Mouse (Mus musculus): ENCODE data around the gene Ptcra. TPM values are rescaled to one million over a fixed set of nuclear protein-coding genes. Genes with fewer than 3 reads are reported as not detected.
A peak's percentile ranks its signal among the peaks of the same experiment; 100 is the strongest.

Ptcra gene
- polyA plus RNA-seq, 1 experiment from 2014 or later, result 0.24 TPM

GRCm38 (mm10) chr17:46782341-46783221 is 19.1 kb upstream of the Ptcra start, which contains the start of gene Rpl7l1:
Gene Rpl7l1 (minus strand): TSS chr17:46782672.
- H3K9ac ChIP-seq, result peak within 1 kb of the TSS; percentile 85
- H3K27me3 ChIP-seq, result no peaks in the 10 kb centered on the region
- H3K4me3 ChIP-seq (replicated peaks), result peak within 1 kb of the TSS; percentile 73
- peak within 1 kb of the TSS; percentile 85 for H3K27ac ChIP-seq
- peaks cover 32% of the 10 kb centered on the region for H3K36me3 ChIP-seq (replicated peaks)
- WGBS, result 1% methylated on average over 44 of the region's 44 CpGs
- peak; percentile 96 for ATAC-seq (ENCODE audit: low FRiP score)
- no peaks in the 10 kb centered on the region for H3K9me3 ChIP-seq
- peak within 1 kb of the TSS; percentile 73 for H3K4me2 ChIP-seq
- peaks cover 8% of the 10 kb centered on the region for H3K4me1 ChIP-seq

- WGBS, result 7% methylated on average over 10 of the region's 11 CpGs
- Histone ChIP-seq H3K9ac (peak overlapping the region; percentile 85), H3K4me1 (peaks cover 8% of the 10 kb centered on the region), H3K27me3 (no peaks in the 10 kb centered on the region), H3K9me3 (no peaks in the 10 kb centered on the region), H3K4me2 (peak overlapping the region; percentile 73), H3K4me3 (replicated peaks) (peak overlapping the region; percentile 73), H3K36me3 (replicated peaks) (peaks cover 38% of the 10 kb centered on the region), H3K27ac (peak overlapping the region; percentile 85)
- no peak; the same call in 1 of the 2 replicates for ATAC-seq (ENCODE audit: low FRiP score)
These were observed 18.4 kb upstream of the Ptcra start for GRCm38 (mm10) chr17:46781876-46782275.

GRCm38 (mm10) chr17:46776087-46776486 is 12.6 kb upstream of the Ptcra start:
- H3K36me3 ChIP-seq (replicated peaks), result peaks cover 68% of the 10 kb centered on the region

GRCm38 (mm10) chr17:46775070-46775469 is 11.6 kb upstream of the Ptcra start:
- H3K36me3 ChIP-seq (replicated peaks), result peaks cover 61% of the 10 kb centered on the region
- no peak for ATAC-seq (ENCODE audit: low FRiP score)
- H3K4me2 ChIP-seq, result no peak overlapping the region
- no peak overlapping the region for H3K4me3 ChIP-seq (replicated peaks)
- no peaks in the 10 kb centered on the region for H3K9me3 ChIP-seq
- no peak overlapping the region for H3K9ac ChIP-seq
- peaks cover 19% of the 10 kb centered on the region for H3K4me1 ChIP-seq
- H3K27ac ChIP-seq, result no peak overlapping the region
- WGBS, result 94% methylated on average over 9 of the region's 9 CpGs
- no peaks in the 10 kb centered on the region for H3K27me3 ChIP-seq

More at GRCm38 (mm10) chr17:46776087-46776486, 12.6 kb upstream of the Ptcra start:
- H3K4me1 ChIP-seq, result peaks cover 20% of the 10 kb centered on the region
- no peaks in the 10 kb centered on the region for H3K27me3 ChIP-seq
- H3K9me3 ChIP-seq, result no peaks in the 10 kb centered on the region
- no peak for ATAC-seq (ENCODE audit: low FRiP score)
- H3K9ac ChIP-seq, result no peak overlapping the region
- no peak overlapping the region for H3K4me2 ChIP-seq
- 93% methylated on average over 3 of the region's 3 CpGs for WGBS
- H3K27ac ChIP-seq, result no peak overlapping the region
- H3K4me3 ChIP-seq (replicated peaks), result no peak overlapping the region

- 47% methylated on average over 2 of the region's 2 CpGs for WGBS
- no peaks in the 10 kb centered on the region for H3K9me3 ChIP-seq
- H3K4me3 ChIP-seq (replicated peaks), result 0 out of 2 replicates have a peak overlapping the region, but pooled peaks have one; percentile 79
- H3K27ac ChIP-seq, result no peak overlapping the region
- peak overlapping the region; percentile 93; the same call in 1 of the 2 replicates for H3K4me2 ChIP-seq
- peaks cover 19% of the 10 kb centered on the region for H3K4me1 ChIP-seq
- H3K36me3 ChIP-seq (replicated peaks), result peaks cover 51% of the 10 kb centered on the region
- H3K9ac ChIP-seq, result no peak overlapping the region
- ATAC-seq (ENCODE audit: low FRiP score), result no peak
- H3K27me3 ChIP-seq, result no peaks in the 10 kb centered on the region
These were observed 10.6 kb upstream of the Ptcra start for GRCm38 (mm10) chr17:46774131-46774472.

GRCm38 (mm10) chr17:46773278-46774130 is 10.0 kb upstream of the Ptcra start:
- Histone ChIP-seq H3K36me3 (replicated peaks) (peaks cover 45% of the 10 kb centered on the region), H3K4me3 (replicated peaks) (peak overlapping the region; percentile 79), H3K4me1 (peaks cover 19% of the 10 kb centered on the region), H3K9me3 (no peaks in the 10 kb centered on the region), H3K27me3 (no peaks in the 10 kb centered on the region), H3K27ac (peak overlapping the region; percentile 62; the same call in 1 of the 2 replicates), H3K4me2 (peak overlapping the region; percentile 93), H3K9ac (peak overlapping the region; percentile 76)
- WGBS, result 9% methylated on average over 19 of the region's 20 CpGs
- peak; percentile 31; the same call in 1 of the 2 replicates for ATAC-seq (ENCODE audit: low FRiP score)

GRCm38 (mm10) chr17:46772404-46773277 is 9.1 kb upstream of the Ptcra start, which contains the start of gene 2310039H08Rik:
Gene 2310039H08Rik (plus strand): TSS chr17:46772635.
- H3K9me3 ChIP-seq, result no peaks in the 10 kb centered on the region
- peak within 1 kb of the TSS; percentile 93 for H3K4me2 ChIP-seq
- H3K27me3 ChIP-seq, result no peaks in the 10 kb centered on the region
- peak within 1 kb of the TSS; percentile 62 for H3K27ac ChIP-seq
- peaks cover 37% of the 10 kb centered on the region for H3K36me3 ChIP-seq (replicated peaks)
- under 1% methylated on average over 49 of the region's 50 CpGs for WGBS
- H3K4me1 ChIP-seq, result peaks cover 19% of the 10 kb centered on the region
- peak within 1 kb of the TSS; percentile 79 for H3K4me3 ChIP-seq (replicated peaks)
- H3K9ac ChIP-seq, result peak within 1 kb of the TSS; percentile 76
- peak; percentile 92 for ATAC-seq (ENCODE audit: low FRiP score)

GRCm38 (mm10) chr17:46772038-46772403 is 8.5 kb upstream of the Ptcra start:
- Histone ChIP-seq H3K36me3 (replicated peaks) (peaks cover 30% of the 10 kb centered on the region), H3K4me3 (replicated peaks) (peak overlapping the region; percentile 79), H3K9me3 (no peaks in the 10 kb centered on the region), H3K27me3 (no peaks in the 10 kb centered on the region), H3K9ac (peak overlapping the region; percentile 76; the same call in 1 of the 2 replicates), H3K4me2 (peak overlapping the region; percentile 93), H3K27ac (peak overlapping the region; percentile 62; the same call in 1 of the 2 replicates), H3K4me1 (peaks cover 19% of the 10 kb centered on the region)
- ATAC-seq (ENCODE audit: low FRiP score), result peak; percentile 34; the same call in 1 of the 2 replicates
- WGBS, result 11% methylated on average over 5 of the region's 5 CpGs

- Histone ChIP-seq H3K4me3 (replicated peaks) (peak overlapping the region; percentile 79), H3K4me1 (peaks cover 19% of the 10 kb centered on the region), H3K36me3 (replicated peaks) (peaks cover 28% of the 10 kb centered on the region), H3K27ac (no peak overlapping the region), H3K27me3 (no peaks in the 10 kb centered on the region), H3K9ac (peak overlapping the region; percentile 76; the same call in 1 of the 2 replicates), H3K4me2 (peak overlapping the region; percentile 93), H3K9me3 (no peaks in the 10 kb centered on the region)
- no peak for ATAC-seq (ENCODE audit: low FRiP score)
- 67% methylated on average over 17 of the region's 17 CpGs for WGBS
These were observed 8.1 kb upstream of the Ptcra start for GRCm38 (mm10) chr17:46771616-46772015.

GRCm38 (mm10) chr17:46771025-46771424 is 7.5 kb upstream of the Ptcra start:
- H3K9me3 ChIP-seq, result no peaks in the 10 kb centered on the region
- no peak overlapping the region for H3K4me3 ChIP-seq (replicated peaks)
- no peak overlapping the region for H3K4me2 ChIP-seq
- no peak overlapping the region for H3K9ac ChIP-seq
- peaks cover 22% of the 10 kb centered on the region for H3K36me3 ChIP-seq (replicated peaks)
- H3K27ac ChIP-seq, result no peak overlapping the region
- H3K27me3 ChIP-seq, result no peaks in the 10 kb centered on the region
- WGBS, result 78% methylated on average over 4 of the region's 4 CpGs
- no peak for ATAC-seq (ENCODE audit: low FRiP score)
- H3K4me1 ChIP-seq, result peaks cover 19% of the 10 kb centered on the region

GRCm38 (mm10) chr17:46770546-46770945 is 7.0 kb upstream of the Ptcra start:
- Histone ChIP-seq H3K4me3 (replicated peaks) (no peak overlapping the region), H3K36me3 (replicated peaks) (peaks cover 18% of the 10 kb centered on the region), H3K4me1 (peaks cover 19% of the 10 kb centered on the region), H3K4me2 (no peak overlapping the region), H3K9ac (no peak overlapping the region), H3K27ac (no peak overlapping the region), H3K9me3 (no peaks in the 10 kb centered on the region), H3K27me3 (no peaks in the 10 kb centered on the region)
- 93% methylated on average over 11 of the region's 11 CpGs for WGBS
- ATAC-seq (ENCODE audit: low FRiP score), result no peak
